Mouse (Mus musculus): ENCODE data around the gene Mosmo. TPM values are rescaled to one million over a fixed set of nuclear protein-coding genes. Genes with fewer than 3 reads are reported as not detected.

Mosmo gene
- total and polyA plus RNA-seq, 3 experiments: 10.4 to 19.0 (median 14.0) TPM

- no peak overlapping the region for H3K4me2 ChIP-seq (ENCODE audit: insufficient read depth, low read depth, poor library complexity, severe bottlenecking)
- H3K27me3 ChIP-seq (replicated peaks): peaks cover 5% of the 10 kb centered on the region
- H3K79me2 ChIP-seq (replicated peaks; ENCODE audit: control insufficient read depth, extremely low read depth, insufficient read depth, poor library complexity, severe bottlenecking): no peaks in the 10 kb centered on the region
- no peak overlapping the region for H3K9ac ChIP-seq (ENCODE audit: insufficient read depth, low read depth)
- no peak overlapping the region for H3K27ac ChIP-seq (ENCODE audit: insufficient read depth, low read depth)
- in situ Hi-C loops (cut with MboI; ENCODE audit: low pct_ligation_motif_present, low pct_unique_long_range_greater_than_20kb, low sequenced_read_pairs) (loop anchor here (5.0 to 10.0 kb wide), 2 partner anchors 73 to 79 kb away; partner anchors contain the start of gene Pdzd9), dilution Hi-C loops (cut with MboI; ENCODE audit: extremely low pct_ligation_motif_present, extremely low pct_unique_long_range_greater_than_20kb, low sequenced_read_pairs) (no loop called here)
- peak; percentile 48 for DNase-seq (ENCODE audit: extremely low read depth)
- TF ChIP-seq CHD2 (IDR thresholded peaks at IDR 0.05; ENCODE audit: low read length) (peak; percentile 67; the same call in 1 of the 2 replicates), TBP (conservative IDR thresholded peaks at IDR 0.05; ENCODE audit: low read depth, low read length) (0 out of 2 replicates have a peak, but pooled peaks have one; percentile 56), USF2 (conservative IDR thresholded peaks at IDR 0.05; ENCODE audit: low read depth, low read length) (peak; percentile 46), MEF2A (IDR thresholded peaks at IDR 0.05; ENCODE audit: borderline replicate concordance, low read depth, low read length) (no peak), POLR2A (IDR thresholded peaks at IDR 0.05; ENCODE audit: low read depth, low read length) (0 out of 2 replicates have a peak, but pooled peaks have one; percentile 19), ZNF384 (IDR thresholded peaks at IDR 0.05; ENCODE audit: low read depth, low read length) (no peak)
- H3K9me3 ChIP-seq (replicated peaks; ENCODE audit: low read length): no peaks in the 10 kb centered on the region
- no peak overlapping the region for H3K4me3 ChIP-seq (replicated peaks in 1 of 3; ENCODE audit: low read depth in 2 of 3, low read length in 2 of 3, poor library complexity in 1 of 3)
- no peaks in the 10 kb centered on the region for H3K36me3 ChIP-seq (replicated peaks in 1 of 2; ENCODE audit: control insufficient read depth in 1 of 2, insufficient read depth in 1 of 2, low read length in 1 of 2)
- peaks cover 2 to 10% of the 10 kb centered on the region in 2 experiments; a peak in 3 of 4 replicates for H3K4me1 ChIP-seq (ENCODE audit: control insufficient read depth in 1 of 2, insufficient read depth in 2 of 2)
Observed at GRCm38 (mm10) chr7:120751330-120751729, 73.9 kb downstream of the Mosmo start.

GRCm38 (mm10) chr7:120751906-120752305, 74.5 kb downstream of the Mosmo start:
- dilution Hi-C loops (cut with MboI; ENCODE audit: extremely low pct_ligation_motif_present, extremely low pct_unique_long_range_greater_than_20kb, low sequenced_read_pairs): no loop called here

GRCm38 (mm10) chr7:120754671-120755070, 77.3 kb downstream of the Mosmo start:
- H3K9me3 ChIP-seq (replicated peaks; ENCODE audit: low read length): peaks cover 7% of the 10 kb centered on the region
- no peak overlapping the region for H3K27ac ChIP-seq (ENCODE audit: insufficient read depth, low read depth)
- no peaks in the 10 kb centered on the region for H3K79me2 ChIP-seq (replicated peaks; ENCODE audit: control insufficient read depth, extremely low read depth, insufficient read depth, poor library complexity, severe bottlenecking)
- 0 out of 2 replicates have a peak overlapping the region, but pooled peaks have one; percentile 48 for H3K4me2 ChIP-seq (ENCODE audit: insufficient read depth, low read depth, poor library complexity, severe bottlenecking)
- in situ Hi-C loops (cut with MboI; ENCODE audit: low pct_ligation_motif_present, low pct_unique_long_range_greater_than_20kb, low sequenced_read_pairs): loop anchor here (5.0 to 10.0 kb wide), 2 partner anchors 70 to 82 kb away; partner anchors contain the start of gene Pdzd9
- H3K9ac ChIP-seq (ENCODE audit: insufficient read depth, low read depth): no peak overlapping the region
- peaks cover 2 to 10% of the 10 kb centered on the region in 2 experiments; a peak in 3 of 4 replicates for H3K4me1 ChIP-seq (ENCODE audit: control insufficient read depth in 1 of 2, insufficient read depth in 2 of 2)
- H3K36me3 ChIP-seq (replicated peaks in 1 of 2; ENCODE audit: control insufficient read depth in 1 of 2, insufficient read depth in 1 of 2, low read length in 1 of 2): no peaks in the 10 kb centered on the region
- DNase-seq (ENCODE audit: extremely low read depth): peak; percentile 88
- no peak overlapping the region for H3K4me3 ChIP-seq (replicated peaks in 1 of 3; ENCODE audit: low read depth in 2 of 3, low read length in 2 of 3, poor library complexity in 1 of 3)
- peak; percentile 23; the same call in 1 of the 2 replicates for TF ChIP-seq NELFE (IDR thresholded peaks at IDR 0.05; ENCODE audit: low read depth, low read length)
- no peak for TF ChIP-seq POLR2A (IDR thresholded peaks at IDR 0.05; ENCODE audit: low read depth, low read length)
- TF ChIP-seq CTCF (conservative IDR thresholded peaks at IDR 0.05 in 1 of 2, IDR thresholded peaks at IDR 0.05 in 1 of 2; ENCODE audit: low read depth in 2 of 2, low read length in 2 of 2): peak; percentile 65 to 87
- TF ChIP-seq NRF1 (IDR thresholded peaks at IDR 0.05; ENCODE audit: low read depth, low read length): peak; percentile 55; the same call in 1 of the 2 replicates
- TF ChIP-seq RAD21 (IDR thresholded peaks at IDR 0.05; ENCODE audit: low read depth, low read length): peak; percentile 75
- TF ChIP-seq ZC3H11A (IDR thresholded peaks at IDR 0.05; ENCODE audit: low read depth, low read length): peak; percentile 26; the same call in 1 of the 2 replicates
- TF ChIP-seq SMC3 (IDR thresholded peaks at IDR 0.05; ENCODE audit: low read depth, low read length): peak; percentile 82
- TF ChIP-seq IRF4 (IDR thresholded peaks at IDR 0.05; ENCODE audit: low read depth, low read length): 0 out of 2 replicates have a peak, but pooled peaks have one; percentile 11
- TF ChIP-seq MYC (IDR thresholded peaks at IDR 0.05; ENCODE audit: low read depth, low read length): no peak
- H3K27me3 ChIP-seq (replicated peaks): peaks cover 2% of the 10 kb centered on the region
- dilution Hi-C loops (cut with MboI; ENCODE audit: extremely low pct_ligation_motif_present, extremely low pct_unique_long_range_greater_than_20kb, low sequenced_read_pairs): no loop called here

More at GRCm38 (mm10) chr7:120751906-120752305, 74.5 kb downstream of the Mosmo start:
- peaks cover 5% of the 10 kb centered on the region for H3K27me3 ChIP-seq (replicated peaks)
- DNase-seq (ENCODE audit: extremely low read depth): no peak
- no peaks in the 10 kb centered on the region for H3K36me3 ChIP-seq (replicated peaks in 1 of 2; ENCODE audit: control insufficient read depth in 1 of 2, insufficient read depth in 1 of 2, low read length in 1 of 2)
- no peak for TF ChIP-seq NELFE (IDR thresholded peaks at IDR 0.05; ENCODE audit: low read depth, low read length)
- no peak for TF ChIP-seq POLR2AphosphoS2 (IDR thresholded peaks at IDR 0.05; ENCODE audit: low read depth, low read length)
- no peak for TF ChIP-seq MEF2A (IDR thresholded peaks at IDR 0.05; ENCODE audit: borderline replicate concordance, low read depth, low read length)
- no peak for TF ChIP-seq KAT2A (IDR thresholded peaks at IDR 0.05; ENCODE audit: insufficient replicate concordance, low read length)
- no peak overlapping the region for H3K4me2 ChIP-seq (ENCODE audit: insufficient read depth, low read depth, poor library complexity, severe bottlenecking)
- no peak overlapping the region for H3K4me3 ChIP-seq (replicated peaks in 1 of 3; ENCODE audit: low read depth in 2 of 3, low read length in 2 of 3, poor library complexity in 1 of 3)
- no peak overlapping the region for H3K27ac ChIP-seq (ENCODE audit: insufficient read depth, low read depth)
- H3K4me1 ChIP-seq (ENCODE audit: control insufficient read depth in 1 of 2, insufficient read depth in 2 of 2): peaks cover 2 to 10% of the 10 kb centered on the region in 2 experiments; a peak in 3 of 4 replicates
- no peaks in the 10 kb centered on the region for H3K79me2 ChIP-seq (replicated peaks; ENCODE audit: control insufficient read depth, extremely low read depth, insufficient read depth, poor library complexity, severe bottlenecking)
- peaks cover 5% of the 10 kb centered on the region for H3K9me3 ChIP-seq (replicated peaks; ENCODE audit: low read length)
- in situ Hi-C loops (cut with MboI; ENCODE audit: low pct_ligation_motif_present, low pct_unique_long_range_greater_than_20kb, low sequenced_read_pairs): loop anchor here (5.0 to 10.0 kb wide), 2 partner anchors 73 to 80 kb away; partner anchors contain the start of gene Pdzd9
- H3K9ac ChIP-seq (ENCODE audit: insufficient read depth, low read depth): no peak overlapping the region

Data from CH12.LX (cell line).